Mouse (Mus musculus) intestine, embryonic 16.5 days (tissue): ENCODE measurements at regions not wholly inside any gene's neighbourhood (a gene's known extent, or its start where the extent isn't known, plus 50 kb on each side); places are given as distances from the start of the nearest gene placed in this dataset.

Source experiments
- ATAC-seq: fragments of 200-750 bp; cut with Nextera tagmentation; 2 replicates; pipeline ENCODE4 v1.8.0; 2017; ENCODE audit warnings: moderate TSS enrichment, moderate library complexity
- H3K27ac ChIP-seq: fragments of 300-500 bp; sonication (generic); 2 replicates; pipeline ENCODE4 v1.5.1; 2014; ENCODE audit warnings: mild to moderate bottlenecking, low read length
- H3K27me3 ChIP-seq: fragments of 300-500 bp; sonication (generic); replicated peaks from 2 replicates; pipeline ENCODE4 v1.6.1; 2014; ENCODE audit warnings: low read length, control low read depth, mixed read lengths; ENCODE audit not compliant: control insufficient read depth, insufficient read depth
- H3K36me3 ChIP-seq: fragments of 300-500 bp; sonication (generic); 2 replicates; pipeline ENCODE4 v1.6.1; 2014; ENCODE audit warnings: low read length, control low read depth; ENCODE audit not compliant: control insufficient read depth, insufficient read depth
- H3K4me1 ChIP-seq: fragments of 300-500 bp; sonication (generic); 2 replicates; pipeline ENCODE4 v1.6.1; 2014; ENCODE audit warnings: low read length, control low read depth, mixed read lengths; ENCODE audit not compliant: control insufficient read depth, insufficient read depth
- H3K4me2 ChIP-seq: fragments of 300-500 bp; sonication (generic); 2 replicates; pipeline ENCODE4 v1.6.1; 2014; ENCODE audit warnings: low read depth, low read length, control low read depth
- H3K4me3 ChIP-seq: fragments of 300-500 bp; sonication (generic); 2 replicates; pipeline ENCODE4 v1.5.1; 2014; ENCODE audit warnings: mild to moderate bottlenecking, low read length
- H3K9ac ChIP-seq: fragments of 300-500 bp; sonication (generic); 2 replicates; pipeline ENCODE4 v1.6.1; 2014; ENCODE audit warnings: low read depth, low read length
- H3K9me3 ChIP-seq: fragments of 300-500 bp; sonication (generic); 2 replicates; pipeline ENCODE4 v1.6.1; 2016; ENCODE audit warnings: low read length, control low read depth; ENCODE audit not compliant: control insufficient read depth
- WGBS: fragments of 180-500 bp; shearing (Covaris S2); extraction: QIAGEN DNeasy Blood & Tissue Kit; methylation state at CpG from one replicate; pipeline ENCODE4 v1.1.7; 2014; 5-methylcytosine and 5-hydroxymethylcytosine counted together

GRCm38 (mm10) chr15:30029257-30029899 lies 143.0 kb upstream of the Ctnnd2 start:
- no peaks in the 10 kb centered on the region for H3K36me3 ChIP-seq
- H3K4me2 ChIP-seq, result no peak overlapping the region
- ATAC-seq, result no peak
- no peak overlapping the region for H3K4me3 ChIP-seq
- no peak overlapping the region for H3K9ac ChIP-seq
- 66% methylated on average over 4 of the region's 4 CpGs for WGBS
- no peaks in the 10 kb centered on the region for H3K4me1 ChIP-seq
- no peaks in the 10 kb centered on the region for H3K9me3 ChIP-seq
- no peaks in the 10 kb centered on the region for H3K27me3 ChIP-seq
- no peak overlapping the region for H3K27ac ChIP-seq

- Histone ChIP-seq H3K27ac (no peak overlapping the region), H3K4me1 (no peaks in the 10 kb centered on the region), H3K4me2 (no peak overlapping the region), H3K4me3 (no peak overlapping the region), H3K9me3 (no peaks in the 10 kb centered on the region), H3K9ac (no peak overlapping the region), H3K36me3 (no peaks in the 10 kb centered on the region), H3K27me3 (no peaks in the 10 kb centered on the region)
- WGBS, result 88% methylated on average over 2 of the region's 2 CpGs
- no peak for ATAC-seq
Measured at GRCm38 (mm10) chr15:30035367-30035766, 137.0 kb upstream of the Ctnnd2 start.

GRCm38 (mm10) chr15:30050851-30051250 lies 121.5 kb upstream of the Ctnnd2 start:
- 53% methylated on average over 5 of the region's 5 CpGs for WGBS
- H3K27ac ChIP-seq, result no peak overlapping the region
- no peak overlapping the region for H3K9ac ChIP-seq
- H3K9me3 ChIP-seq, result no peaks in the 10 kb centered on the region
- H3K36me3 ChIP-seq, result no peaks in the 10 kb centered on the region
- no peak overlapping the region for H3K4me3 ChIP-seq
- H3K4me2 ChIP-seq, result no peak overlapping the region
- H3K27me3 ChIP-seq, result no peaks in the 10 kb centered on the region
- no peaks in the 10 kb centered on the region for H3K4me1 ChIP-seq
- no peak for ATAC-seq

GRCm38 (mm10) chr15:30059808-30060207 lies 112.6 kb upstream of the Ctnnd2 start:
- no peaks in the 10 kb centered on the region for H3K36me3 ChIP-seq
- no peak overlapping the region for H3K4me2 ChIP-seq
- H3K9ac ChIP-seq, result no peak overlapping the region
- no peaks in the 10 kb centered on the region for H3K9me3 ChIP-seq
- H3K27me3 ChIP-seq, result no peaks in the 10 kb centered on the region
- no peaks in the 10 kb centered on the region for H3K4me1 ChIP-seq
- no peak for ATAC-seq
- H3K27ac ChIP-seq, result no peak overlapping the region
- H3K4me3 ChIP-seq, result no peak overlapping the region
- WGBS, result 77% methylated on average over 7 of the region's 7 CpGs

- Histone ChIP-seq H3K9me3 (no peaks in the 10 kb centered on the region), H3K36me3 (no peaks in the 10 kb centered on the region), H3K27ac (no peak overlapping the region), H3K9ac (no peak overlapping the region), H3K27me3 (no peaks in the 10 kb centered on the region), H3K4me3 (no peak overlapping the region), H3K4me1 (no peaks in the 10 kb centered on the region), H3K4me2 (no peak overlapping the region)
- peak; percentile 93 for ATAC-seq
- WGBS, result 59% methylated on average over 3 of the region's 3 CpGs
Measured at GRCm38 (mm10) chr15:30060505-30061342, 111.7 kb upstream of the Ctnnd2 start.

GRCm38 (mm10) chr15:30071668-30072067 lies 100.7 kb upstream of the Ctnnd2 start:
- Histone ChIP-seq H3K27me3 (no peaks in the 10 kb centered on the region), H3K9ac (no peak overlapping the region), H3K27ac (no peak overlapping the region), H3K4me2 (no peak overlapping the region), H3K9me3 (no peaks in the 10 kb centered on the region), H3K4me3 (no peak overlapping the region), H3K36me3 (no peaks in the 10 kb centered on the region), H3K4me1 (no peaks in the 10 kb centered on the region)
- 68% methylated on average over 2 of the region's 2 CpGs for WGBS
- no peak for ATAC-seq

- Histone ChIP-seq H3K9ac (no peak overlapping the region), H3K4me2 (no peak overlapping the region), H3K4me1 (no peaks in the 10 kb centered on the region), H3K36me3 (no peaks in the 10 kb centered on the region), H3K27me3 (no peaks in the 10 kb centered on the region), H3K9me3 (no peaks in the 10 kb centered on the region), H3K27ac (no peak overlapping the region), H3K4me3 (no peak overlapping the region)
- ATAC-seq, result no peak
- 63% methylated on average over 1 of the region's 1 CpGs for WGBS
Measured at GRCm38 (mm10) chr15:30072301-30072700, 100.1 kb upstream of the Ctnnd2 start.

GRCm38 (mm10) chr15:30087120-30087519 lies 85.3 kb upstream of the Ctnnd2 start:
- no peaks in the 10 kb centered on the region for H3K27me3 ChIP-seq
- H3K4me2 ChIP-seq, result no peak overlapping the region

GRCm38 (mm10) chr15:30122061-30122460 lies 50.3 kb upstream of the Ctnnd2 start:
- no peak overlapping the region for H3K4me3 ChIP-seq
- no peaks in the 10 kb centered on the region for H3K4me1 ChIP-seq
- WGBS, result 81% methylated on average over 3 of the region's 3 CpGs
- H3K36me3 ChIP-seq, result no peaks in the 10 kb centered on the region
- no peak overlapping the region for H3K4me2 ChIP-seq
- ATAC-seq, result no peak
- no peaks in the 10 kb centered on the region for H3K27me3 ChIP-seq
- H3K27ac ChIP-seq, result no peak overlapping the region
- H3K9me3 ChIP-seq, result no peaks in the 10 kb centered on the region
- no peak overlapping the region for H3K9ac ChIP-seq

More at GRCm38 (mm10) chr15:30087120-30087519, 85.3 kb upstream of the Ctnnd2 start:
- no peak for ATAC-seq
- WGBS, result 95% methylated on average over 6 of the region's 6 CpGs
- Histone ChIP-seq H3K9ac (no peak overlapping the region), H3K4me1 (no peaks in the 10 kb centered on the region), H3K9me3 (no peaks in the 10 kb centered on the region), H3K36me3 (no peaks in the 10 kb centered on the region), H3K4me3 (no peak overlapping the region), H3K27ac (no peak overlapping the region)
